Mouse (Mus musculus): ENCODE results near the gene Ccne1.
"Not testable (repeated sequence)": the region's sequence is repeated elsewhere in the genome, so short reads cannot be mapped to it uniquely, and the experiment has no call there.

The Ccne1 gene

DNA sequence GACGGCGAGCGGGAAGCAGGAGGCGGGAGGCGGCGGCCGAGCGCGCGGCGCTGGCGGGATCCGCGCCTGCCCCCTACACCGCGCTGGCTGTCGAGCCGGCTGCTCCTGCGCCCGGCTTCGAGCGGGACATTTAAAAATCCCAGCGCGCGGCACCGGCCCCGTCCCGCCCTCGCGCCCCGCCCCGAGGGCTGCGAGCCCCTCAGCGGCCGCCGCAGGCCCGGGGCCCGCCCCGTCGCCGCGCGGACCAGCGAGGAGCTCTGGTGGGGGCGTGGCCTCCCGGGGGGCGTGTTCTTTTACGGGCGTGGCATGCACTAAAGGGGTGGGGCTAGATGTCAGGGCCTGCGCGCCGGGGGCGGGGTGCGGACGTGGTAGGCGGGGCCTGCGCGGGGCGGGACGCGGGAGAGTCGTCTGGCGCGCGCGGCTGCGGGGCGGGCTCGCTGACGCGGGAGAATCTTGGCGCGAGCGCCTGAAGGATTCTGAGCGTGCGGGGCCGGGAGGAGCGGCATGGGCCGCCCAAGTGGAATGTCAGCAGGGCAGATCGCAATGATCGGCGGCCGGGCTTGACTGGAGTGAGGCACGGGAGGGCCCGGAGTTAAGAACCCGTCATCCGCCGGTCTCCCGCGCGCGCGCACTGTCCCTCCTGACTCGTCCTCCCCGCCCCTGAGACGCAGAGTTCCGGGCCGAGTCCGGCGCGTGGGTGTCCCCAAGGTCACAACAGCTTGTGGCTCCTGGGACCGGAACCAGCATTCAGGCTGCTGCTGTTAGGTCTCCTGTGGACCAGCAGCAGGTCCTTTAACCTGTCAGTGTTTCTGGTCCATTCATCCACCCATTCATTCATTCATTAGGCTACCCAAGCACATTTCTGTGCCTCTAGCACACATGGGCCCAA lies at the start of gene Ccne1:
Gene Ccne1, minus strand, starts transcription at position 164 of the 889 bp plus-strand sequence.
- DNase-seq, result peak; percentile 96

DNA sequence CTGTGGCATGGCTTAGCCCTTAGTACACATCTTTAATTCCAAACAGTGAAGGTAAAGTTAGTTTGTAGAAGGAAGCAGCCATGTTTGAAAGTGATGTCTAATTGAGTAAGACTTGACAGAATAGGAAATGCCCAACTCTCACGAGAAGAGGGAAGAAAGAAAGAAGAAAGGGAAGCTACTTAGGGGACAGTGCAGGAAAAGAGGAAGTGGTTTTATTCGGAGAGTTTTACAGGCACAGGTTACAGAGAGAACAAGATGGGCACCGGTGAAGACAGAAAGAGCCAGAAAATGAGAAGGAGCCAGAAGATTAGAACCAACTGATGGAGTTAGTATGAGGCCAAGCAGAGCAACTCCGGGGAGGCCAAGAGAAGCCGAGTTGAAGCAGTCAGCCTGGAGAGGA lies 48.5 kb upstream of the Ccne1 start:
- no peak for DNase-seq

DNA sequence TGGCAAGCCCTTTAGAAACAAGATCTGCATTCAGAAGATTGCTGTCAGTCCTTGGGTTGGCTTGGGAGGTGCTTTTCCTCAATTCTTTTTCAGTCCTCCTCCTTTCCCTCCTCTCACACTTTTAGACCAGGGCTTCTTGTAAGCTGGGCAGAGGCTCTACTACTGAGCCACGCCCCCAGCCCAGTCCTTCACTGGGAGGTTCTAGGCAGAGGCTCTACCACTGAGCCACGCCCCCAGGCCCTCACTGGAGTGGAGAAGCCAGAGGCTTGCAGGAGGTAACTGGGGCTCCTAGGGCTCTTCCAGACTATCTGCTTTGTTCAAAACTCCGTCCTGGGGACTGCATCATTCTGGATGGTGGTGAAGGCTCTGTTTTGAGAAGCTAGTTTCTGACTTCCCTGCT lies 45.2 kb upstream of the Ccne1 start:
- no peak for DNase-seq

DNA sequence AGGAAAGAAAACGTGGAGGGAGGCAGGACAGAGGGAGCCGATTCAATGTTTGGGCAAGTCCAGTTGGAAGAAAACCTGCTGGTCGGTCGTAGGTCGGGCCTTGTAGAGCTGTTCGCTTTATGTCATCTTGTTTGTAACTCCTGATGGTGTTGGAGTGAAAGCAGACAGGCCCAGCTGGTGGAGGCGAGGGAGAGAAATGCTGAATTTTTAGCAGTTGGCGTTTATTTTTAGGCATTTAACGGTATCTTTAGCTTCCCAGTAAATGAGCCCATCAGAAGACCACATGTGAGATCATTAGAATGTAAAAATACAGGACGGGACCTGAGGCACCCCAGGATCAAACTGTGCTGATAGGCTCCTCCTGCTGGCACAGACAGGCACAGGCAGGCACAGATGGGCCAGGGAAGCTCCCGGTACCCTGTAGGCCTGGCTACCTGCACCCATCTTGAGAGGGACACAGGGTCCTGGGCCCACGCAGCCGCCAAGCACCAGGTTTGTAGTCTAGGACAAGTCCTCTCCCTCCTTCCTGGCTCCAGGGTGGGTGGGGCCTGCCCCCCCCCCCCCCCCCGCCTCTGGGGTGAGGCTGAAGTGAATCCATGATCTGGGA lies 44.5 kb upstream of the Ccne1 start:
- DNase-seq, result no peak

DNA sequence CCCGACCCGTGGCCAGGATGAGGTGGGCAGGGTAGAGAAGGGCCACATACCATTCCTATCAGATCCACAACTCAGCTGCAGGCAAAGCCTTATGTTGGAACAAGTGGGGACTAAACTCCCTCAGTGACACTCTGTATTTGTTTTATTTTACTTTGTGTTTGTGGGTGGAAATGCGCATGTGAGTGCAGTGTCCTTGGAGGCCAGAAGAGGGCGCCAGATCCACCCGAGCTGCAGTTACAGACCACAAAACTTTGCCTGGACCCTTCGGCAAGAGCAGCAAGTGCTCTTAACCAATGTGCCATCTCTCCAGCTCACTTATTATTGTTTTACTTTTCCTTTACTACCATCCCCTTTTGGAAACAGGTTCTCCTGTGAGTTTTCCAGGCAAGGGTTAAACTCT lies 40.1 kb upstream of the Ccne1 start:
- DNase-seq, result no peak

DNA sequence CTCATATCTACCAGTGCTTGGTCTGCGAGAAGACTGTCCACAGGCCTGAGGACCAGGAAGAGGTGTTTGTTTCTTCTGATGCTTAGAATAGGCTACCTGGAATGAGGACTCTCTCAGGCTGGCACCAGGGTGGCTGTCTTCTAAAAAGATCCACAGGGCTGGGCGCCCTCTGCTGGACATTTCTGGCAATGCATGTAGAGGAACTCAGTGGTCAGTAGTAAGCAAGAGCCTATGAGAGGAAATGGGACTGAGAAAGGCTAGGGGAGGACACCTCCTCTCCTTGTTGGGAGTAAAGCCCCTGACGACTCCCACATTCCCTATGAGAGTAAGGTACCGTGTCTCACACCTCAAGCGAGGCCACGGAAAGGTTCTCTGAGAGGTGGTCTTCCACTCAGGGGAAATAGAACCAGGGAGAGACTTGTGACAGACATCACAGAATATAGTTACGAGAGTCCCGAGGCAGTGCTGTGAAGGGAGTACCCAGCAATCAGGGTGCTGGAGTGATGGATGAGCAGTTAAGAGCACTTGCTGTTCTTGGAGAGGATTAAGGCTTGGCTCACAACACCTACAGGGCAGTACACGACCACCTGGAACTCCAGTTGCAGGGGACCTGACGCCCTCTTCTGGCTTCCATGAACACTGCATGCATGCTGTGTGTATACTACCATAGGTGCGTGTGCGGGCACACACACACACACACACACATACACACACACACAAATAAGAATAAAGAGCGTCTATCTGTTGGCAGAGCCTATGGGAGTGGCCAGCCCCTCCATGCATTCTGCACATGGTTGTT lies 34.6 kb upstream of the Ccne1 start:
- DNase-seq, result peak; percentile 37 to 45

DNA sequence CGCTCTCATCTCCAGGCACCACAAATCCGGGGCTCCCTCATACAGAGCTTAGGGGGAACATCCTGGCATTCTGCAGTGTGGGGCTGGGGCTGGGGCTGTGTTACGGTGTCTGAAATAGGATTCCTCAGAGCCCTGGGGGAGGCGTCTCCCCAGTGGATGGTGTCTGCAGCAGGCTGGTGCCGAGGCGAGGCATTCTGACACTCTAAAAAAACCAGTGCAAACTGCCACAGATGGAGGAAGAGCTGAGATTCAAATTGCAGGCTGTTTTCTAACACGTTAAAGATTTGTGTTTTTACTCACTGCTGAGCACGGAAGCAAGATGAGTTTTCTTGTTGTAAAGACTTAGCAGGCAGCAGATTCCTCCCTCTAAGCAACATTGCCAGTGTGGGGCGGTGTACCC lies 33.0 kb upstream of the Ccne1 start:
- no peak for DNase-seq

DNA sequence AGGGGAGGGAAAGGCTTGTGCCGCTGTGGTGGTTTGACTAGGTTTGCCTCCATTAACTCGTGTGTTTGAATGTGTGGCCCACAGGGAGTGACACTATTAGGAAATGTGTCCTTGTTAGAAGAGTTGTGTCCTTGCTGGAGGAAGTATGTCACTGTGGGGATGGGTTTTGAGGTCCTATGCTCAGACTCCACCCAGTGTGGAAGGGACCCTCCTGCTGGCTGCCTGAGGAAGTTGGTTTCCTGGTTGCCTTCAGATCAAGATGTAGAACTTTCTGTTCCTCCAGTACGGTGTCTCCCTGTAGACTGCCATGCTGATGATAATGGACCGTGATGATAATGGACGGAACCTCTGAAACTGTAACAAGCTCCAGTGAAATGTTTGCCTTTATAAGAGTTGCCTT lies 27.1 kb upstream of the Ccne1 start:
- DNase-seq, result no peak

DNA sequence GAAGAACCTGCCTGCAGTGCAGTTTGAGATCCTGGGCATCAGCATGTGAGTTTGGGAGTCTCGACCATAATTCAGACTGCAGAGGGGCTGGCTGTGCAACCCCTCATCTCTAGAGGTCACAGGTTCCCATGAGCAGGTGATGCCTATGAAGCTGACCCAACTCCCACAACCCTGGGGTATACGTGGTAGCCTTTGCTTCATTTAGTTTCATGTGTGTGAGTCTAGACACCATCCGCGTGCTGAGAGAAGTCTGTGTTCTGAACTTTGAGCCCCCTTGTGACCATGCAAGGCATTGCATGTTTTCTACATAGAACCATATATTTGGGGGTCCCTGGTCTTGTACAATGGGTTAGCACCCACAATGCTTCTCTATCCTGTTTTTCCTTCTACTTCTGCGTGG lies 23.9 kb upstream of the Ccne1 start:
- DNase-seq, result peak in 1 of 2 experiments; percentile 20

DNA sequence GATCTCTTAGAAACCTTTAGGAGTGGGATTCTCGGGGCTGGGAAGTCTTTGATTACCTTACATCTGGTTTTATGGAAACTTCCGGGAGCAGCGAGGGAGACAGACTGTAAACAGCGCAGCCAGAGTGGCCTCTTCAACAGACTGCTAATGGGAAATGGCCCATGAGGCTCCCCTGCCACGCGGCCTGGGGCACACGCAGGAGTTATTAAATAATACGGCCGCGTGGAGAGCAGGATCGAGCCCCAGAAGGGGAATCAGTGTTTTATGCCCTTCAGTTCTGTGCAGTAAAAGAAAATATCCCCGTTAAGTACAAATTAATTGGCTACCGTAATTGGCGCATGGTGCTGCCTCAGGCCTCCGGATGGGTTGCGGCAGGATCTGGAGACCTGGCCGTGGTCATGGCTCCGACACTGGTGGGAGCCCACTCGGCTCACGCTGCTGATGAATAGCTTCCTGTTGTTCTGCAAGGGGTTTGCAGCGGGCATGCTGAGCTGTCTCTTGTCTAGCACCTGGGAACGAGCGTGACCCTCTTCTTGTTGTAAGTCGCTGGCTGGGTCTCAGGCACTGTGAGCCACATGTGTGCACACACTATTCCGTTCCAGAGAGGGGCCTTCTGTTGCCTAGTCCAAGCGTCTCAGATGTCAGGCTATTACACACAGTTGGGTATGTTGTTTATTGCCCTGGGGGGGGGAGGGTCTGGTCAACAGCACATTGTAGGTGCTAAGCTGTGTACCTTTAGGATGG lies 22.8 kb upstream of the Ccne1 start:
- no peak for DNase-seq

DNA sequence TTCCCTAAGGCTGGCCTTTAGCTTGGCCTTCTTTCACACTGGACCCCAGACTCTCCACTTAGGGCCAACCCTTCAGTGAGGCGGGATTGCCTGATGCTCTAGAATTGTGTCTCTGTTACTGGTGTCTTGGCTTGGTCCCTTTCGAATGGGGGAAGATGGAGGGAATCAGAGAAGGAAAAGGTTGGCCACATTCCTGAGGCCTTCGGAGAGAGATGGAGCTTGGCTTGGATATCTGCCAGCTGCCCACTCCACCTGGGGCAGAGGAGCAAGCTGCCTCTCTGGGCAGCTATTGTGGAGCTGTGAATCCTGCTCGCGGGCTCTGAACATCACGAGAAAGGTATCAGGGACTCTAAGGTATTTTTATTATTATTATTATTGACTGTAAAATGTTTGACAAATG lies 22.2 kb upstream of the Ccne1 start:
- no peak for DNase-seq

DNA sequence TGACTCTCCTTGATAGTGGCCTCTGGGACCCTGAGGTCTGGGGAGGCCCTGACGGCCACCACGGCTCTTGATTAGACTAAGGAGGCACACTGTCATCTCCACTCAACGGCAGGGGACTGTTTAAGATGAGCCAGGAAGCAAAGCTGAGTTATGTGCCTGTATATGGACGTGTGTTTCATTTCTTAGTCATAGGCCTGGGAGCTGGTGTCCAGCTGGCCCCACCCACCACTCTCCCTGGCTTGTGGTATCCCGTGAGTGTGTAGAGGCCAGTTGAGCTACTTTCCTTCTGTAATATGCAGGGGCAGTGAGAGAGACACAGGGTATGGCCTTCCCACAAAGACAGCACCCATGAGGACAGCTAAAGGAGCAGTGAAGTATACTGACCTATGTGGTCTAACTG lies 20.9 kb upstream of the Ccne1 start:
- not testable (repeated sequence) for DNase-seq

DNA sequence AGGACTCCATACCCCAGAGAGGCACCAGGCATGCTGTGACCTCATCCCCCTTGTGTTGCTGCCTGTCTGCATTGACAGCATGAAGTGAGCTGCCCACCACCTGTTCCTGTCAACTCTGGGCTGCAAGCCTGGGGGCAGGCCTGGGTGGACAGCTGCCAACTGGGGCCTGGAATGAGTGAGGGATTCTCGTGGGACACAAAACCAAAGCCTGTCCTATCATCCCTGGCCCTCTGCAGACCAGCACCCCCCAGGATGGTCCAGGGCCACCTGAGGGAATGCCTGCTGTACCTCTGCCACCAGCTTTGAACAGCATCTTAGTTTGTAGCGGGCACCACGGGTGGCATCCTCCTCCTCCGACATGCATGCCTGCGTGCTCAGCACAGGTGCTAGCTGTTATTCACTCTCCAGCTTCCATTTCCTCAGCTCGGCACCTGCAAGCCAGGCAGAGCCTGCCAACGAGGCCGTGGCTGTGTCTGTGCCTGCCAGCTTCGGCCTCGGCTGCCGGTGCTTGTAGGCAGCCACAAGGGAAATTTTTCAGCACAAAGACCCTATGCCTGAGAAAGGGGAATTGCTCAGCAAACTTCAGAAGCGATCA lies 18.3 kb upstream of the Ccne1 start:
- no peak for DNase-seq

DNA sequence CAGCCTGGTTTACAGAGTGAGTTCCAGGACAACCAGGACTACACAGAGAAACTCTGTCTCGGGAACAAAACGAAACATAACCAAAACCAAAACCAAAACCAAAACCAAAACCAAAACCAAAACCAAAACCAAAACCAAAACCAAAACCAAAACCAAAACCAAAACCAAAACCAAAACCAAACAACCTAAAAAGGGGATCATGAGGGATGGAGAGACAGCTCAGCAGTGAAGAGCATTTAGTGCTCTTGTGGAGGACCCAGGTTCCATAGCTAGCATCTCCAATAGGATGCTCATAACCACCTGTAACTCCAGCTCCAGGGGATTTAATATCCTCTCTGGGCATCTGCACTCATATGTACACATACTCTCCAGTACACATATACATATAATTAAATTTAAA lies 16.8 kb upstream of the Ccne1 start:
- DNase-seq, result not testable (repeated sequence)

DNA sequence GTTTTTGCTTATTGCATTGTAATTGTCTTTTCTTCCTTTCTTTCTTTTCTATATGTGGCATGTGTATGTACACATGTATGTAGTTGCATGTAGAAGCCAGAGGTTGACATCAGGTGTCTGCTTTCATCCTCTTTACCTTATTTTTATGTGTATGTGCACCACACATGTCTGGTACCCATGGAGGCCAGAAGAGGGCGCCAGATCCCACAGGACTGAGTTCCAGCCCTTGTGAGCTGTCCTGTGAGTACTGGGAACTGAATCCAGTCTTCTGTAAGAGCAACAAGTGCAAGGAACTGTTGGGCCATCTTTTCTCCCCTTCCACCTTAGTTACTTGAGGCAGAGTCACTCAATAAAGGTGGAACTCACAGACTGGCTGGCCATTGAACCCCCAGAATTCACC lies 11.3 kb upstream of the Ccne1 start:
- no peak for DNase-seq

DNA sequence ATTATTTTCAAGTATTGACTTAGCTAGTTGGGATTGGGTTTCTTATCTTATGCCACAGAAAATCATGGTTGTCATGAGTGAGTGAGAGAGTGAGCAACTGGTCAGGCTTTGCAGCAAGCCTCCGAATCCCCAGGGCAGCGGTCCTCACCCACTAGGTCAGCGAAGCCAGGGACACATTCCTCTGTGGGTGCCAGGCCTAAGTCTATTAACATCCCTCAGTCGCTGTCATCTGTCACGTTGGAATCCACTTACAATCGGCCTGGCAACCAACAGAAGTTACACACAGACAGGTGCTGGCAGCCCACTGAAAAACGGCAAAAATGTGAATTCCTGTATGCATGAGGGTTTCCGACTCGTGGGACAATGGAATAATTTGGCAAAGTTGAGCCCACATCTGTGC lies 5.1 kb upstream of the Ccne1 start:
- no peak for DNase-seq

DNA sequence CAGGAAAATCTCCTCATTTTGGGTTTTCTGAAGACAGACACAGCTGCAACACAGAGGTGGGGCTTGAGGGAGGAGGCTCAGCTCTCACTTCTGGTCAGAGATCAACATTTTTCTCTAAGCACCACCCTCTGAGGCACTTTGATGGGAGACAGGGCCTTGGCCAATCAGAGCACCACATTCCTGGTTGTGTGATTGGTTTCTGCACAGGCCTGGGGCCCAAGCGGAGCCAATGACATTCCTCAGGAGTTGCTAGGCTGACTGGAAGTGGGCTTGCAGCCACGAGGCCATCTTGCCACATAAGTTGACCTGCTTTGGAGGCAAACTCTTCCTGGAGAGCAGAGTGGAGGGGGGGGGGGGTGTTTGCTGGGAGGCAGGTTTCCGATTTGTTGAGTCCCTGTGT lies 4.7 kb upstream of the Ccne1 start:
- DNase-seq, result no peak

DNA sequence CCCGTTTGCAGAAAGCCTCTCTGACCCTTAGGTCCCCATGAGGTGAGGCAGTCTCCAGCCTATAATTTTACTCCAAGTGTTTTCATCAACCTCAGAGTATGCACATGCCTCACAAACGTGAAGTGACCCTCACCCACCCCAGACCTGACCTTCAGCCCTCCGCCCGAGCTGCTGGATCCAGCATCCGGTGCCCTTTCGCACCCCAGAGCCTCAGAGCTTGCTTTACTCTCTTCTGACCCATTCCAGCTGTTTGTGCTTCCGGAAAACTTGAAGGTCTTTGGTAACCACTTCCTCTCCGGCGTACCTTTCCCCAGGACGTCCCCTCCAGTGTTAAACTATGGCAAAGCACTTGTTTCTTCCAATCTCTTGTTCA lies 912 bp upstream of the Ccne1 start:
- peak; percentile 44 to 63 for DNase-seq

DNA sequence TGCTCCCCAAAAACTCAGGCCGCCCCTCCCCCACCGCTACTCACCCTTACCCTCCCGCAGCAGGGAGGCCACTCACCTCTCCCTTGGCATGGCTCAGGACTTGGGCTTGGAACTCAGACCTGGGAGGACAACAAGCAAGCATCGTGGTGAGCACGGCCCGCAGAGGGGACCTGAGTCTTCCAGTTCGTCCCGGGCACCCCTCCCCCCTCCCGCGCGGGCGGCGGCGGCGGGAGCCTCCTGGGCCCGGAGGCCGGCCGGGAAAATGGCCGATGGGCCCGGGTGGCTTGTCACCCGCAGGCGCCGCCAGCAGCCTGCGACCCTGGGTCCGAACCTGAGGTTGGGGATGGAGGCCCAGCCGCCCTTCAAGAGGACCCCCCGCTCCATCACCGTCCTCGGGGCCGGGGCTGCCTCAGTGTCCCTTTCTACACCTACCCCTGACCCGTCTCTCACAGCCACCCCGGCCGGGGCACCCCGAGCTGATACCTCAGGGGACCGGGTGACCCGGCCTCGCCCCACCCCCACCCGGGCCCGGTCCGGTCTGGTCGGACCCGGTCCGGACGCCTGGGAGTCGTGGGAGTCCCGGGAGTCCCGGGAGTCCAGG lies 523 bp downstream of the Ccne1 start:
- DNase-seq, result peak; percentile 44 to 57

DNA sequence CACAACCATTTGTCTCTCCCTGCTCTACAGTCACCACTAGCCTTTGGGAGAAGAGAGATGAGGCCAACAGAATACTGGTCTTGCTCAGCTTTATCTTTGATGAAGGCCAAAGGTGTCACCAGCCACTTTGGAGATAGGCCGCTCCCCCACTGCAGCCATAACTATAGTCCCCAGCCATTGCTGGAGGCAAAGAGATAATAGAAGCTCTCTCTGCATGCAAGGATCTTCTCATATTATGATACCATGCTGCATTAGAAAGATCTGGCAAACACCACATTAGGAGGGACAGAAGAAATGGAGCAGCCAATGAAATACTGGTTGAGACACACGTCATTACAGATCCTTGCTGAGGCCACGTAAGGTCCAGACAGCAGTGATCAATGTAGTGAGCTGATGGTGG lies 2.0 kb downstream of the Ccne1 start:
- DNase-seq, result no peak

DNA sequence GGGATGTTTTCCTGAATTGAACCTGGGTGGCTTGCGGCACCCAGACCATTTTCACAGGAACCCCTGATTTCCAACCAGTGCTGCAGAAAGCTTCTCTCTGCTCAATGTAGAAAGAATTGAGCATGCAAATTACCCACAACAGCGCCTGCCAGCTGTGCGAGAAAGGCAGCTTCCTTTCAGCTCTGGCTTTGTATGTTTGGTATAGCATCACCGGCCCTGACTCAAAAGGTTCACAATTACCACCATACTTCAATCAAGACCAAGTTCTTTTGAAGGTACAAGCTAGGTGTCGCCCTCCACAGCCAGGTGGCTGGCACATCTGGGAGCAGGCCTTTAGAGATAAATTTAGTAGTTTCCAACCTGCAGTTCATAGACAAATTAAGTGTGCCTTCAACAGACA lies 3.2 kb downstream of the Ccne1 start:
- DNase-seq, result peak; percentile 36 to 63

DNA sequence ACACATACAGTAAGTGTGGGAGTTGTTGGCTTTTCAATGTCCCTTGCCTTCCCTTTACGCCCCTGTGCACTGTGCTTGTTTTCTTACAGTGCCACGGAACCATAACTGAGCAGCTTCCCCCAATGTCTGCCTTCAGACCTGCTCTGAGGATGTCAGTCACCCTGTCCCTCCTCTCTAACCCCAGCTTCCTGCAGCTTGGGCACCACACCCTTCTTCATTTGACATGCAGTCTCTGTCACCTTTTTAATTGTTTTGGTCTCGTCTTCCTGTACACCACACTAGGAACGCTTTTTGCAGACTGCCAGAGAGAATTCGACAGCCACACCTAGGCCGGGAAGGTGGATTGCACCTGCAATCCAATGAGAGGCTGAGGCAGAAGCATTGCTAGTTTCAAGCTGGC lies 13.0 kb downstream of the Ccne1 start:
- peak in 1 of 2 experiments; percentile 36 for DNase-seq
